Mouse (Mus musculus): Measurements from ENCODE around the gene Bud23.
"Not testable (repeated sequence)": the region's sequence is repeated elsewhere in the genome, so short reads cannot be mapped to it uniquely, and the experiment has no call there.

Gene Bud23

GRCm38 (mm10) chr5:135064909-135065446, at the start of gene Bud23:
TSS of gene Bud23 (minus strand) at chr5:135064959.
- DNase-seq (ENCODE audit: low spot score): not testable (repeated sequence)

- DNase-seq (ENCODE audit: low spot score): no peak
These were observed 49.0 kb upstream of the Bud23 start for GRCm38 (mm10) chr5:135113782-135114181.

GRCm38 (mm10) chr5:135109976-135110375, 45.2 kb upstream of the Bud23 start:
- DNase-seq (ENCODE audit: low spot score): no peak

- no peak for DNase-seq (ENCODE audit: low spot score)
These were observed 44.7 kb upstream of the Bud23 start for GRCm38 (mm10) chr5:135109426-135109825.

GRCm38 (mm10) chr5:135109017-135109416, 44.3 kb upstream of the Bud23 start:
- DNase-seq (ENCODE audit: low spot score): no peak

- DNase-seq (ENCODE audit: low spot score): peak; percentile 75
These were observed 43.1 kb upstream of the Bud23 start for GRCm38 (mm10) chr5:135107521-135108501.

- DNase-seq (ENCODE audit: low spot score): peak; percentile 98
These were observed 42.0 kb upstream of the Bud23 start for GRCm38 (mm10) chr5:135106758-135107256.

- DNase-seq (ENCODE audit: low spot score): peak; percentile 38
These were observed 39.4 kb upstream of the Bud23 start for GRCm38 (mm10) chr5:135103999-135104660.

- no peak for DNase-seq (ENCODE audit: low spot score)
These were observed 36.2 kb upstream of the Bud23 start for GRCm38 (mm10) chr5:135100981-135101380.

GRCm38 (mm10) chr5:135089653-135090052, 24.9 kb upstream of the Bud23 start, which contains the start of gene Mlxipl:
TSS of gene Mlxipl (plus strand) at chr5:135089890.
- DNase-seq (ENCODE audit: low spot score): peak; percentile 12

- DNase-seq (ENCODE audit: low spot score): no peak
These were observed 22.1 kb upstream of the Bud23 start for GRCm38 (mm10) chr5:135086871-135087270.

- DNase-seq (ENCODE audit: low spot score): no peak
These were observed 15.8 kb upstream of the Bud23 start for GRCm38 (mm10) chr5:135080539-135080938.

- no peak for DNase-seq (ENCODE audit: low spot score)
These were observed 14.8 kb upstream of the Bud23 start for GRCm38 (mm10) chr5:135079578-135079977.

GRCm38 (mm10) chr5:135078482-135078810, 13.7 kb upstream of the Bud23 start:
- no peak for DNase-seq (ENCODE audit: low spot score)

GRCm38 (mm10) chr5:135077564-135078481, 13.1 kb upstream of the Bud23 start, which contains the start of gene Vps37d:
TSS of gene Vps37d (minus strand) at chr5:135078266.
- peak; percentile 77 for DNase-seq (ENCODE audit: low spot score)

- peak; percentile 60 for DNase-seq (ENCODE audit: low spot score)
These were observed 12.3 kb upstream of the Bud23 start for GRCm38 (mm10) chr5:135076931-135077505.

GRCm38 (mm10) chr5:135076368-135076767, 11.6 kb upstream of the Bud23 start:
- no peak for DNase-seq (ENCODE audit: low spot score)

GRCm38 (mm10) chr5:135075655-135076054, 10.9 kb upstream of the Bud23 start:
- no peak for DNase-seq (ENCODE audit: low spot score)

- DNase-seq (ENCODE audit: low spot score): no peak
These were observed 8.8 kb upstream of the Bud23 start for GRCm38 (mm10) chr5:135073349-135074150.

GRCm38 (mm10) chr5:135072720-135073119, 8.0 kb upstream of the Bud23 start:
- DNase-seq (ENCODE audit: low spot score): no peak

All from embryo, embryonic 10 days (tissue).